Mouse (Mus musculus): ENCODE measurements around the gene Ip6k1. TPM values are rescaled to one million over a fixed set of nuclear protein-coding genes. Genes with fewer than 3 reads are reported as not detected.

Gene Ip6k1
- polyA plus RNA-seq, 1 experiment from 2014 or later = 99.1 TPM

DNA sequence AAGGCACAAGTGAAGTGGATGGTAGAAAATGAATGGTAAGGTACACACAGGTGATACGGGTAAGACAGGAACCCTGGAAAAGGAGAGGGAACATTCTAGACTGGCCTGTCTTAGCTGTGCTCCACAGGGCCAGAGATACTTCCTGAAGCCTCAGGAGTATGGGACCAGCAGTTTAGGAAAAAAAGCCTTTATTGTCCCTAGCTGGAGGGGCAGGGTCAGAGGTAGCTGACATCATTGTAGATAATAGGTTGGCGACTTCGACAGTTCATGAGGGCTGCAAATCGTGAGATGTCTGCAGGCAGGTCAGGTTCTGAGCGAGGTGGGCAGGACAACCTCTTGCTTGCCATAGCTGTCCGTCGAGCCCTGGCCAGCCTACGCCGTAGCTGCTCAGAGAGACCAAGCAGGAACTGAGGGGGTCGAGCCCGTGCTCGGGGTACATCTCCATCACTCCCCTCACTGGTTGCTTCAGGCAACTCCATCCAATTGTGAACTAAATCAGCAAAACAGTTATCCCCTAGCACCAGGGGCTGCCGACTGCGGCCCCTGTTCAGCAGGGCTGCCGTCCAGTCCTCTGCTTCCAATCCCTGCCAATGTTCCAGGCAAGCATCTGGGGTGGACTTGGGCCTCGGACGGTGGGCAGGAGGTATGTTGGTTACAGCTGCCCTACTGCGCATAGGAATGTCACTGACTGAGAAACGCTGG is 18.1 kb upstream of the Ip6k1 start:
- H3K4me3 ChIP-seq (replicated peaks) = peak overlapping the region; percentile 73
- H3K9me3 ChIP-seq (replicated peaks) = no peaks in the 10 kb centered on the region
- 74% methylated on average over 19 of the region's 19 CpGs for WGBS
- peak overlapping the region; percentile 82 for H3K27ac ChIP-seq (replicated peaks)
- peaks cover 29% of the 10 kb centered on the region for H3K4me1 ChIP-seq
- no peaks in the 10 kb centered on the region for H3K36me3 ChIP-seq
- peak overlapping the region; percentile 87 for H3K4me2 ChIP-seq
- peaks cover 14% of the 10 kb centered on the region for H3K27me3 ChIP-seq (replicated peaks)
- ATAC-seq (ENCODE audit: low FRiP score) = no peak
- H3K9ac ChIP-seq (replicated peaks) = no peak overlapping the region; the same call in 1 of the 2 replicates

DNA sequence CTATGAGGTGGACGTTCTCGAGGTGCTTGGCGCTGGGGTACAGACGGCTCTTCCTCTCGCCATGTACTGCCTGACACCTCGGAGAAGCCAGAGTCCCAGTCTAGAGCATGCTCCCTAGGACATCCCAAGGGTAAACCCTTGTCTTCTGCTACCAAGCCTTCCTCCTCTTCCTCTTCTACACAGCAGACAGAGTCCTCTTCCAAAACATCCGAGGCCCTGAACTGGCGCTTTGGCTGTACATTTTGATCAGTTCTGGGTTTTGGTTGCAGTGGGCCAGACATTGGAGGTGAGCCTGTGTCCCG is 17.6 kb upstream of the Ip6k1 start:
- H3K36me3 ChIP-seq = no peaks in the 10 kb centered on the region
- no peak for ATAC-seq (ENCODE audit: low FRiP score)

DNA sequence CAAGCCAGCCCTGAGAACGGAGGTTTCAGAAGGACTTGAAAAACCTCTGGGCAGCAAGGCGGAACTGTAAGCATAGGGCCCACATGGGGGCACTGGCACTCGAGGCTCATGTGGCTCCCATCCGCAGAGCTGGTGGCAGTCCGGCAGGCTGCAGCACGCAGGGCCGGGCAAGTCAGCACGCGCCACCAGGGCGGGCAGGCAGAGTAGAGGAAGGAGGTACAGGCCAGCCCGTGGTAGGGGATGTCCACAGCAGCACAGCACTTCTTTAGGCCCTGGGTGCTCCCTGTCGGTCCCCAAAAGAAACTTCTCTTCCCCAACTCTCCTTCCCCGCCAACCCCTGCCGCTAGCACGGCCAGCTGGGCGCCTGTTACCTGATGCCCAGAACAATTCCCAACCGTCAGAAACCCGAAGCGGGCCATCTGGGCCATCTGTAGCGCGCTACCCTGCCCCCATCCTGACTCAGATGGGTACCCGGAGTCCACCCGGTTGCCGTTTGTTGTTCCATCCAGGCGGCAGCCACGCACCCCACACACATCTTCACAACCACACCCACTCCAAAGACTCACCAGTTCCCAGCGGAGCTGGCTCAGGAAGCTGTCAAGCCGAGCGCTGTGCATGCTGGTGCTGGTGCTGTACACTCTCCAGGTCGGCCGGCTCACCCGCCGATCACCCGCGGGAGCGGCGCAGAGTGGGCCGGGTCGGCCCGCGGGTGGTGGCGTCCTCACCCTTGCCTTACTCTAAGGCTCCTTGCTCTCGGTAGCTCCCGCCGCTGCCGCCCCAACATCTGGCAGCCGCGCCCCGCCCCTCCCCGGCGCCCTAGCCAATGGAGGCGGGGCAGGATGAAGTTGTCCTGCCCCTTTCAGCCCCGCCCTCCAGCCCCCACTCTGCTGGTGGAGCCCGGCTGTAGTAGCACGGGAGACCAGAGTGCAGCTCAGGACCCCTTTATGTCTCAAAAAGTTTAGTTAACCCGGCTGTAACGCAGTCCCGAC is 16.9 kb upstream of the Ip6k1 start, which contains the start of gene Inka1:
TSS of gene Inka1 (minus strand) at position 749 of the 989 bp plus-strand sequence.
- under 1% methylated on average over 57 of the region's 58 CpGs for WGBS
- peak within 1 kb of the TSS; percentile 73 for H3K4me3 ChIP-seq (replicated peaks)
- ATAC-seq (ENCODE audit: low FRiP score) = peak; percentile 84
- H3K9me3 ChIP-seq (replicated peaks) = no peaks in the 10 kb centered on the region
- H3K27me3 ChIP-seq (replicated peaks) = peaks cover 14% of the 10 kb centered on the region
- no peaks in the 10 kb centered on the region for H3K36me3 ChIP-seq
- peak within 1 kb of the TSS; percentile 61 for H3K9ac ChIP-seq (replicated peaks)
- peak within 1 kb of the TSS; percentile 87 for H3K4me2 ChIP-seq
- H3K4me1 ChIP-seq = peaks cover 29% of the 10 kb centered on the region
- peak within 1 kb of the TSS; percentile 82 for H3K27ac ChIP-seq (replicated peaks)

More for the DNA sequence above, 17.6 kb upstream of the Ip6k1 start:
- Histone ChIP-seq H3K9ac (replicated peaks) (peak overlapping the region; percentile 61), H3K4me1 (peaks cover 29% of the 10 kb centered on the region), H3K9me3 (replicated peaks) (no peaks in the 10 kb centered on the region), H3K27ac (replicated peaks) (peak overlapping the region; percentile 82), H3K4me2 (peak overlapping the region; percentile 87), H3K4me3 (replicated peaks) (peak overlapping the region; percentile 73), H3K27me3 (replicated peaks) (peaks cover 14% of the 10 kb centered on the region)
- 64% methylated on average over 9 of the region's 9 CpGs for WGBS

DNA sequence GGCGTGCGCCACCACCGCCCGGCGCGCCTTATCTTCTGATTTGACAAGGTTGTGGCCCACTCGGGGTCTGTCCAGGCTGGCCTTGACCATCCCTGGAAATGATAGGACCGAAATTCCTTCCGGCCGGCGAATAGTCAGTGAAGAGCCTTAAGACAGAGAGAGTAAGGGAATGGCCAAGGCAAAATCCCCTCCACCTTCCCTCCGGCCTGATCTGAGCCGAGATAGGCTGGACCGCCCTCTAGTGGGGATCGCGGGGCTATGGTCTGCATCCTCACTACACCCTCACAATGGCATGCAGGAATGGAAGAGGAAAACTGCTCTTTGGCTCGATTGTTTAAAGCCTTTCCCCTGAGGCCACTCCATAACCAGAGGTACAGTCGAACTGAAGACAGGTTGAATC is 15.9 kb upstream of the Ip6k1 start:
- H3K9ac ChIP-seq (replicated peaks) = no peak overlapping the region
- H3K27me3 ChIP-seq (replicated peaks) = peaks cover 14% of the 10 kb centered on the region
- peaks cover 29% of the 10 kb centered on the region for H3K4me1 ChIP-seq
- no peaks in the 10 kb centered on the region for H3K36me3 ChIP-seq
- H3K9me3 ChIP-seq (replicated peaks) = no peaks in the 10 kb centered on the region
- H3K4me2 ChIP-seq = peak overlapping the region; percentile 87
- H3K4me3 ChIP-seq (replicated peaks) = peak overlapping the region; percentile 73
- H3K27ac ChIP-seq (replicated peaks) = 0 out of 2 replicates have a peak overlapping the region, but pooled peaks have one; percentile 37
- 8% methylated on average over 18 of the region's 18 CpGs for WGBS
- ATAC-seq (ENCODE audit: low FRiP score) = peak; percentile 84

DNA sequence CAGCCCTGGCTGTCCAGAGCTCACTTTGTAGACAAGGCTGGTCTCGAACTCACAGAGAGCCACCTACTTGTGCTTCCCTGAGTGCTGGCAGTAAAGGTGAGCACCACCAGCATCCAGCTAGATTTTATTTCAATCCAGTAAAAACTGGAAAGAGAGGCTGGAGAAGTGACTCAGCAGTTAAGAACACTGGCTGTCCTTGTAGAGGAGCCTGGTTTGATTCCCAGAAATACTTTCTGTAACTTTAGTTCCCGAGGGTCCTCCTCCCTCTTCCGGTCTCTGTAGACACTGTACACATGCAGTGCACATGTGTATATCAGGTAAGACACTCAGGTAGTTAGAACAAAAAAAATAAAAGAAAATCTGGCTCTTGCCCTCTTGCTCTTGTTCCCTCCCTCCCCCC is 14.4 kb upstream of the Ip6k1 start:
- WGBS = 76% methylated on average over 3 of the region's 3 CpGs

DNA sequence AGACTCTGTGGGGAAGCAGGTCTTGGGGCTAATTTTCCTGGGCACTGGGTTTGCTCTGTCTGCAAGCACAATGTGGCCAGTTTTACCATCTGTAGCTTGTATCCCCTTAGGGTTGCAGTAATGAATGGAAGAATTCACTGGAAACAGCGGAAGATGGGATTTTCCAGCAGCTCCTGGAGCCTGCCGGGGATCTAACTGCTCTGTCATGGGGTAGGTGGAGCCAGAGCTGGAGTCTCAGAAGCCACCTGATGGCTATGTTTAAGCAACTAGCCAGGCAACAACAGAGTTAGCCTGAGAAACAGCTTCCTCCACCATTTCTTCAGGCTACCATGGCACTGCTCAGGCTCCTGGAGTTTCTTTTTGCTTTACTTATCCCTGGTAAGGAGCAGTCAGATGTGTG is 10.1 kb upstream of the Ip6k1 start, which contains the start of gene Cdhr4:
TSS of gene Cdhr4 (plus strand) at position 301 of the 400 bp plus-strand sequence.
- Histone ChIP-seq H3K27me3 (replicated peaks) (no peaks in the 10 kb centered on the region), H3K4me1 (no peaks in the 10 kb centered on the region), H3K27ac (replicated peaks) (no peak within 1 kb of the TSS), H3K4me3 (replicated peaks) (no peak within 1 kb of the TSS), H3K9me3 (replicated peaks) (no peaks in the 10 kb centered on the region), H3K4me2 (no peak within 1 kb of the TSS), H3K36me3 (no peaks in the 10 kb centered on the region), H3K9ac (replicated peaks) (no peak within 1 kb of the TSS)
- ATAC-seq (ENCODE audit: low FRiP score) = no peak
- WGBS = 72% methylated on average over 2 of the region's 2 CpGs

More for the DNA sequence above, 14.4 kb upstream of the Ip6k1 start:
- ATAC-seq (ENCODE audit: low FRiP score) = no peak
- no peaks in the 10 kb centered on the region for H3K36me3 ChIP-seq
- no peak overlapping the region for H3K4me2 ChIP-seq
- no peak overlapping the region for H3K9ac ChIP-seq (replicated peaks)
- H3K4me1 ChIP-seq = peaks cover 22% of the 10 kb centered on the region
- no peak overlapping the region for H3K4me3 ChIP-seq (replicated peaks)
- H3K27me3 ChIP-seq (replicated peaks) = peaks cover 14% of the 10 kb centered on the region
- no peak overlapping the region for H3K27ac ChIP-seq (replicated peaks)
- no peaks in the 10 kb centered on the region for H3K9me3 ChIP-seq (replicated peaks)

DNA sequence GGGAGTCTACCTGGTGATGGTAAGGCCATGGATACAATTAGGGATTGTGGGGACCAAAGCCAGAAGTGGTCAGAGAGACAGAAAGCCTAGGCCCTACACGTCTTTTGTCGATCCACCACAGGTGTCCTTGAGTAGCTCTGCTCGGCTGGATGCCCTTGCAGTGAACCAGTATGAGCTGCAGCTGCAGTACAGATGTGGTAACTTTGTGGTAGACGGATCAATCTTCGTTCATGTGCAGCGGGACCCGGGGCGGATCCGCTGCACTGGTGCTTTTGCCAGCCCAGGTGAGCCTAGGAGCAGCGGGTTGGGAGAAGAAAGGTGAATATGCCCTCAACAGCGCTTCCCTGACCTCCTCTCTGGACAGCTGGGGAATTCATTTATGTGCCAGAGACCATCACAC is 9.3 kb upstream of the Ip6k1 start:
- Histone ChIP-seq H3K4me3 (replicated peaks) (no peak overlapping the region), H3K36me3 (no peaks in the 10 kb centered on the region), H3K9me3 (replicated peaks) (no peaks in the 10 kb centered on the region), H3K9ac (replicated peaks) (no peak overlapping the region), H3K27ac (replicated peaks) (no peak overlapping the region), H3K4me1 (no peaks in the 10 kb centered on the region), H3K4me2 (no peak overlapping the region), H3K27me3 (replicated peaks) (no peaks in the 10 kb centered on the region)
- 86% methylated on average over 11 of the region's 11 CpGs for WGBS
- no peak for ATAC-seq (ENCODE audit: low FRiP score)

DNA sequence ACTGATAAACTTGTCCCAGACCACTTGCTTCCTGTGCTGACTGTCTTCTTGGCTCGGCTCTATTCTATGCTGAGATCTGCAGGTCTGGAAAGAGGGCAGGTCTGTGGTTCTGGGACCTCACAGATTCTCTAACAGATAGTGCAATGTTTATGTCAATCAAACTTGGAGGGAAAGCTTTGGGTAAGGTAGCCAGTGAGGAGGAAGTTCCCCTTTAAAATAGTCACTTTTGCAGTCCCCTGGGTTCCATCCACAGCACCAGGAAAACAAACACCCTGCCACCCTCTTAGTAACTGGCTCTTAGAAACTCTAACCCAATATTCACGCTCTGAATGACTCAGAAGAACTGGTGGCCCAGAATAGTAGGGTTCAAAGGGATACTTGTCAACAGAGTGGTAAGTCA is 7.8 kb upstream of the Ip6k1 start:
- ATAC-seq (ENCODE audit: low FRiP score) = no peak
- H3K9ac ChIP-seq (replicated peaks) = no peak overlapping the region
- WGBS = 76% methylated on average over 2 of the region's 2 CpGs

DNA sequence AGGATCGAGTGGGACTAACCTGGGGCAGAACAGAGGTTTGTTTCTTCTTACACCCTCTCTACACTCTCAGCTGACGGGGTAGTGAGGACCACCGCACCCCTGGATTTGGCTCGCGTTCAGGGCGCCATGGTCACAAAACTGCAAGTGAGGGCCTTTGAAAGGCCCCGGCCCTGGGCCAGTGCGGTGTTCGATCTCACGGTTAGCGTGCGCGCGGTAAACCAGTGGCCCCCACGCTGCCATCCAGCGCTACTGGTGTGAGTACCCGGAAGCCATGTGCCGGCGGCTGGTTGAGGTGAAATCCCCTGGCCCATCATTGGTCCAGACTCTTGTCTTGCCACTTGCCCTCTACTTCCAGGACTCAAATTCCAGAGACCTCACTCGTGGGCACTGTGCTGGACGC is 6.8 kb upstream of the Ip6k1 start:
- H3K4me2 ChIP-seq = no peak overlapping the region
- no peak overlapping the region for H3K4me3 ChIP-seq (replicated peaks)
- H3K4me1 ChIP-seq = no peaks in the 10 kb centered on the region
- WGBS = 92% methylated on average over 21 of the region's 21 CpGs
- H3K9me3 ChIP-seq (replicated peaks) = no peaks in the 10 kb centered on the region
- H3K36me3 ChIP-seq = no peaks in the 10 kb centered on the region
- ATAC-seq (ENCODE audit: low FRiP score) = no peak
- H3K27me3 ChIP-seq (replicated peaks) = no peaks in the 10 kb centered on the region
- no peak overlapping the region for H3K9ac ChIP-seq (replicated peaks)
- no peak overlapping the region for H3K27ac ChIP-seq (replicated peaks)

More for the DNA sequence above, 7.8 kb upstream of the Ip6k1 start:
- no peak overlapping the region for H3K4me3 ChIP-seq (replicated peaks)
- no peaks in the 10 kb centered on the region for H3K4me1 ChIP-seq
- H3K27me3 ChIP-seq (replicated peaks) = no peaks in the 10 kb centered on the region
- H3K27ac ChIP-seq (replicated peaks) = no peak overlapping the region
- H3K4me2 ChIP-seq = no peak overlapping the region
- no peaks in the 10 kb centered on the region for H3K36me3 ChIP-seq
- no peaks in the 10 kb centered on the region for H3K9me3 ChIP-seq (replicated peaks)

DNA sequence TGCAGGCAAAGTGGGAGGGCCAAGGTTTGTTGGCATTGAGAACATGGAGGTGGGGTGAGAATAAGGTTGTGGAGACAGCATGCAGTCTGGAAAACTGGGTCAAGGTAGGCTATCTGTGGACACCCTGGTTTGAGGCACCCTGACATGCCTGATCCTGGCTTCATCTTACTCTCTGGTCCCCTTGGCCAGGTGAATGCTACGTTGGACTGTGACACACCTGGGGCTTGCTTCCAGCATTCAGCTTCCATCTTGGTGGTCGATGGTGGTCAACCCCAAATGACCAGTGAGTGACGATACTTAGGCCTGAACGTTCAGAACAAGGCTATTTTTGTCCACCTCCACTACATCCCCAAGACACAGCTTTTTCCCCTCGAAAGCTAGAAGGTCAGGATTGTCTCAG is 6.3 kb upstream of the Ip6k1 start, which contains the start of gene Gm20662:
TSS of gene Gm20662 (plus strand) at position 301 of the 400 bp plus-strand sequence.
- Histone ChIP-seq H3K27ac (replicated peaks) (no peak within 1 kb of the TSS), H3K4me3 (replicated peaks) (no peak within 1 kb of the TSS), H3K4me2 (no peak within 1 kb of the TSS), H3K36me3 (no peaks in the 10 kb centered on the region), H3K9me3 (replicated peaks) (no peaks in the 10 kb centered on the region), H3K4me1 (no peaks in the 10 kb centered on the region), H3K9ac (replicated peaks) (no peak within 1 kb of the TSS), H3K27me3 (replicated peaks) (no peaks in the 10 kb centered on the region)
- no peak for ATAC-seq (ENCODE audit: low FRiP score)
- WGBS = 95% methylated on average over 5 of the region's 5 CpGs

DNA sequence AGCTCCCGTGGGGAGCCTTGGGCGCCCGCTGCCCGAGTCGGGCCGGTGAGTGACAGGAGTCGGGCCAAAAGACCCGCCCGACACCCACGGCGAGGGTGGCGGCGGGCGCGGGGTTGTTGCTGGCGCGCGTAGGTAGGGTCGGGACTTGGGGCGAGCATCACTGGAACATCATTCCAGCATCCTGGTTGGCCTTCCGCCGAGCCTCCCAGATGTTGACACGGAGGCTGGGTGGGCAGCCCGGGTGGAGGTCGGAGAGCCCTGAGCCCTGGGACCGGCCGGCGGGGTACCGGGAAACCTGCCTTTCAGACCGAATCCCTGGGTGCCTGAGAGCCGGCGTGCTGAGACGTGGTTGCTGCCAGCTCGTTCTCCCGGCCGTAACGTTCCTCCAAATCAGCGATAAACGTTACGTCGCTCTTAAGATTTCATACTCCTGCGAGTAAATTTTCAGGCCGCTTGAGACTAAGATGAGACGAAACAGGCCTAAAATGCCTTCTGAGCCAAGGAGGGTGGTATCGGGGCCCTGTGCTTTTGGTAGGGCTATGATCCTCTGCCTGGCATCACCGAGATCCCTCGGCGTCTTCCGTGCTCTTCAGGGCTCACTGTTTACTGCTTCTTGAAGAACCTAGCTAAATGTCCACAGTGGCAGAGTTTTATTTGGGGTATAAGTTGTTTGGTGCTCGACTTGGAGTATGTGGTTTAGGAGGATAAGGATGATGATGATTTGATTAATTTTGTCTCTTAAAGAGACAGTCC is 653 bp downstream of the Ip6k1 start:
- Histone ChIP-seq H3K9ac (replicated peaks) (peak overlapping the region; percentile 92), H3K4me3 (replicated peaks) (peak overlapping the region; percentile 69), H3K27me3 (replicated peaks) (no peaks in the 10 kb centered on the region), H3K4me2 (peak overlapping the region; percentile 81), H3K27ac (replicated peaks) (peak overlapping the region; percentile 94), H3K36me3 (no peaks in the 10 kb centered on the region; the same call in 1 of the 2 replicates), H3K9me3 (replicated peaks) (no peaks in the 10 kb centered on the region), H3K4me1 (peaks cover 30% of the 10 kb centered on the region)
- peak; percentile 40 for ATAC-seq (ENCODE audit: low FRiP score)
- WGBS = under 1% methylated on average over 50 of the region's 50 CpGs

Measured in neural tube, embryonic 15.5 days (tissue).